Mouse (Mus musculus) MEL-GATA-1-ER (cell line): ENCODE data around the gene Fgr.
"Not testable (repeated sequence)": the region's sequence is repeated elsewhere in the genome, so short reads cannot be mapped to it uniquely, and the experiment has no call there.

Source experiments
- DNase-seq: peaks from one replicate; pipeline ENCODE4 v3.0.0-alpha.2; 2012; ENCODE audit warnings: low read depth; ENCODE audit errors: extremely low read depth

The Fgr gene

DNA sequence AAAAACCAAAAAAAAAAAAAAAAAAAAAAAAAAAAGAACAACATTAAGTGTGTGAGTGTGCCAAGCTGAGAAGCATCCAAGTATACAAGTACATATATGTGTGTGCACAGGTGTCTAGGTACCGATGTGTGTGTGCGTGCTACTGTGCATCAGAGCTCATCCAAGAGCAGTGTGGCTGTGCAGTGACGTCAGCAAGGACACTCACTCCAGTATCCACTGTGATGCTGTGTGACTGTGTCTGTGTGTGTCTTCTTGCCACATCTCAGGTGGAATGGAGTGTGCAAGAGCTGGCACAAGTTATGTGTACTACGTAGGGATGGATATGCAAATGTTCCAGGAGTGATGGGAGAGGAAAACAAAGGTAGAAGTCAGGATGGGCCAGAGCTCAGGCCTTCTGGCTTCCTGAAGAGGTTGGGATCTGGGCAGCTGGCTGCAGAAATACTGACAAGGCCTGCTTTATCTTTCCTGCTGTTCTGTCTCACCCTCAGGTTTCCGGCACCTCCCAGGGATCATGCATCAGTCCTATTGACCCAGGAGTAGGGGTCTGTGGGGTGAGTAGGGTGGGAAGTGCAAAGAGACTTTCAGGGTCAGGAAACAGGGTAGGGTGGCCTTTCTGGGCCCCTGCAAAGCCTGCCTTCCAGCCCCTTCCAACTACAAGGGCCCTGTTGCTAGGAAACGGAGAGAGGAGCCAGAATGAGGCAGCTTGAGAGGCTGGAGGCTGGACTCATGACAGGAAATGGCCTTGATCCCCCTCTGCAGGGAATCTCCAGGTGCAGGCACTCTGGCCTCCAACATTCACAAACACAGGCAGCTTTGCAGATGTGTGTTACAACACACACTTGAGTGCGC, 10.0 kb downstream of the Fgr start:
- DNase-seq, result no peak

DNA sequence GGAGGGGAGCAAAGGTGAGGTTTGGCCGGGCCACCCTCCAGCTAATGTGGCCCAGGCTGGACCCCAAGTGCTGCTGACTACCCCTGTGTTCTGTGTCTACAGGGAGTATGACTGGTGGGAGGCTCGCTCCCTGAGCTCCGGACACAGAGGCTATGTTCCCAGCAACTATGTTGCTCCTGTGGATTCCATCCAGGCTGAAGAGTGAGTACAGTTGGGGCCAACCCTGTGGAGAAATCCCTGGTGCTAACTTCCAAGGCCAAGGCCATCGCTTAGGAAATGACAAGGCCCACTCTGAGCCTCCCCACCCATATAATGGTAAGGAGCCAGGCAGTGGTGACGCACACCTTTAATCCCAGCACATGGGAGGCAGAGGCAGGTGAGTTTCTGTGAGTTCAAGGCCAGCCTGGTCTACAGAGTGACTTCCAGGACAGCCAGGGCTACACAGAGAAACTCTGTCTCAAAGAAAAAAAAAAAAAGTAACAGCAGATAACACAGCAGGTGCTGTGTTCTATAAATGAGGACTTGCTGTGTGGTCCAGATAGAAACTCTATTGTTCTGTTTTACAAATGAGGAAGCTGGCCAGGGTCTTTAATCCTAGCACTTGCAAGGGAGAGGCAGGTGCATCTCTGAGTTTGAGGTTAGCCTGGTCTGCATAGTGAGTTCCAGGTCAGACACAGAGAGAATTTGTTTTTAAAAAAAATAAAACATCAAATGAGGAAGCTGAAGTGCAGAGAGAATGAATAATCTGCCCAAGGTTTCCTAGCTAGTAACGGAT, 14.9 kb downstream of the Fgr start:
- peak; percentile 65 for DNase-seq

DNA sequence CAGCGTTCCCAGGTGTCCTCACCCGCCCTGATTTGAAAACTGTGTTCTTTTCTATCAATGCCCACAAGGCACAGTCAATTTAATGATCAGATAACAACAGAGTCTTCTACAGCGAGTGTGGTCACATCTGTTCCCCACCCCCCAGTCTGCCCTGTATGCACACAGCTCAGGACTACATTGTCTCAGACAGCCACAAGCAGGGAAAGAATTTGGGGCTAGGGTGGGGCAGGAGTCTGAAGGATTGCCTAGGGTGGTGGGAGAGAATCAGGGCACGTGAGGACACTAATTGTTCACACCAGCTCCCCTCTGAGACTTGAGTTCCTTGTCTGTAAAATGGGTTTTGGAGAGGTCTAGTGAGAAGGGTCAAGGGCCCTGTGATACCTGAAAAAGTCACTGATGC, 19.7 kb downstream of the Fgr start:
- no peak for DNase-seq

DNA sequence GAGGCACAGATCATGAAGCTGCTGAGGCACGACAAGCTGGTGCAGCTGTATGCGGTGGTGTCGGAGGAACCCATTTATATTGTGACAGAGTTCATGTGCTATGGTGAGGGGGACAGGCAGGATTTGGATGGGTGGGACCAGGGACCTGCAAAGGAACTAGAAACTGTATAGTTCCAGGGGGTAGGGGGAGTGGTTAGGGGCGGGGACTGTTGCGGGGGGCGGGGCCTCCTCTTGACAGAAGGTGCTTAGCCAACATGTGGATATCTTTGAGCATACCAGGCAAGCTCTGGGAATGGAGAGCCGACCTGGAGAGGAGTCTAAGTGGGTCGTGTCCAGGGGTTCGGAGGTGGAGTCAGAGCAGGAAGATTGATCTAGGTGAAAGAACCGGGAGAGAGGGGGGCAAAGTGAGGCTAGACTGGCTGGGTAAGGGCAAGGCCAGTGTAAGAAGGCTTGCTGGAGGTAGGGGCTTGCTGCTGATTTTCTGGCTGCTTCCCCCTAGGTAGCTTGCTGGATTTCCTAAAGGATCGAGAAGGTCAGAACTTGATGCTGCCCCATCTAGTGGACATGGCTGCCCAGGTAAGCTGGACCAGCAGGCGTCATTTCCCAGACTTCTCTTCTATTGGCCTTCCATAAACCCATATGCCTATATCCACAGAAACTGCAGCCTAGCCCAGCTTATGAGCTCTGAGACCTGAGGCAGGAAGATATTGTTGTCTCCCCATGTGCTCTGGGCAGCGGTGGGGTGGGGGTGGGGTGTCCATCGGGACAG, 23.8 kb downstream of the Fgr start:
- no peak for DNase-seq

DNA sequence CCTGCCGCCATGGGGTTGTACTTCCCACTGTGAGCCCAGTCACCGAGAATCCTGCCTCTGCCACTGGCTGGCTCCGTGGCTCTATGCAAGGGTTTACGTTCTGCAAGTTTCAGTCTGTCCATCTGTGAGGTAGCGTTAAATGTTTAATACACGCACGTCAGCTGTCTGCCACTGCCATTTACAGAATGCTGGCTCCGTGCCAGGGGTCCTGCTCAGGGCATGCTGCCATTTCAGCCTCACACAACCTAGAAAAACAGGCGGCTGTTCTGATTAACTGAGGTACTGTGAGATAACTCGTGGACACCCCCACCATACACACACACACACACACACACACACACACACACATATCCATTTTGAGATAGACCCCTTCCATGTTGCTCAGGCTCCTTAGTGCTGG, 29.0 kb downstream of the Fgr start:
- DNase-seq, result no peak

DNA sequence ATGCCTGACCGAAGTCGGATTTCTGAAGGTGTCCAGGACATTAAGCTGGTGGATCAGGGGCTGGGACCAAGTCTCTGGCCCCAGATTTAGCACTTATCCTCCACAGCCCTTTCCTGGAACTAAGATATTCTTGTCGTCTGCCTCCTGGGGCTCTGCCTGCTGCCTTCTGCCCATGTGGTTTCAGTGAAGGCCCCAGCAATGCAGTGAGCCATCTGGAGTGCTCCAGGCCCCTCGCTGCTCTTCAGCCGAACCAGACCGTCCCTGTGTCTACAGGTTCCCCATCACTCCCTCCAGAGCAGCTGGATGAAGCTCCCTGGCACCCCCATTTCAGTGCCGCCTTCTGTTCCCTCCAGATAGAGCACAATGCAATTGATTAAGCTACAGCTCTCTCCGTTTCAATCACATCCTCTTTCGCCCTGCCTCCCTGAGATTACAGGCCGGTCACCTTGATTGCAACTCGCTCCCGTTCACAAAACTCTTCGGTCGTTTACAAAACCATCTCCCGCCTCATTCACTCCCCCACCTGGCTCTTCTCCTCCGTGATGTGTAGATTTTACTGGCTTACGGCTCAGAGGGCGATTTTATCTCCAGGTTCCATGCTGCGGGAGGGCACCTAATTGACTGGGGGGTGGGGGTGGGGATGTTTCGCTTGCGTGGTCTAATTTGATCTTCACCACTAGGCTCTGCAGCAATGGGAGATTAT, 29.6 kb downstream of the Fgr start:
- DNase-seq, result no peak

DNA sequence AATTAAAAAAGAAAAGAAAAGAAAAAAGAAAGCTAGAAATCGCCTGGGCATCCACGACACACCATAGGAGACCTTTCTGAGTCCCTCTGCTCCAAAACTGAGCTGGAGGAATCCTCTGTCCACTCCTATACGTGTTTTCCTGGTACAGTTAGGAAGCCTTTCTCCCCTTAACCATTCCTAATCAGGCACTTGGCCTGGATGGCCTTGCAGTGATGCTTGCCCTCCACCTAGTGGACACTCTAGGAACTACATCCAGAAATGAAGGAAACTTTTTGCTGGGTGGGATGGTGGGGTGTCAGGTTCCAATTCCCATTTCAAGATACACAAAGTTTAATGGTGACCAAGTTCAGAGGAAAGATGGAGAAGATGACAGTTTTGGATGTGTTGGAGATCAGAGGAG, 31.3 kb downstream of the Fgr start:
- DNase-seq, result peak; percentile 57

DNA sequence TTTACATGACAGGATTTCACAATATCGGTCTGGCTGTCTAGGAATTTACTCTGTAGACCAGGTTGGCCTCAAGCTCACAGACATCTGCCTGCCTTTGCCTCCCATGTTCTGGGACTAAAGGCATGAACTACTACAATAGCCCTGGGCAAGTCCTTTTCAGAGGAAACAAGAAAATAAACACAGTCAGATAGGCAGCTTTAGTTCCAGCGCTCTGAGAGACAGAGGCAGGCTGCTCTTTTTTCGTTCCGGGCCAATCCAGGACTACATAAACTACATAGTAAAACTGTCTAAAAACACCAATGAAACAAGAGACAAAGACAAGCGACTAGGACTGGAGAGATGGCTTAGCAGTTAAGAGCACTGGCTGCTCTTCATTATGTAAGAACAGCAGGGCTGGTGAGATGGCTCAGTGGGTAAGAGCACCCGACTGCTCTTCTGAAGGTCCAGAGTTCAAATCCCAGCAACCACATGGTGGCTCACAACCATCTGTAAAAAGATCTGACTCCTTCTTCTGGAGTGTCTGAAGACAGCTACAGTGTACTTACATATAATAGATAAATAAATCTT, 32.1 kb downstream of the Fgr start:
- not testable (repeated sequence) for DNase-seq

DNA sequence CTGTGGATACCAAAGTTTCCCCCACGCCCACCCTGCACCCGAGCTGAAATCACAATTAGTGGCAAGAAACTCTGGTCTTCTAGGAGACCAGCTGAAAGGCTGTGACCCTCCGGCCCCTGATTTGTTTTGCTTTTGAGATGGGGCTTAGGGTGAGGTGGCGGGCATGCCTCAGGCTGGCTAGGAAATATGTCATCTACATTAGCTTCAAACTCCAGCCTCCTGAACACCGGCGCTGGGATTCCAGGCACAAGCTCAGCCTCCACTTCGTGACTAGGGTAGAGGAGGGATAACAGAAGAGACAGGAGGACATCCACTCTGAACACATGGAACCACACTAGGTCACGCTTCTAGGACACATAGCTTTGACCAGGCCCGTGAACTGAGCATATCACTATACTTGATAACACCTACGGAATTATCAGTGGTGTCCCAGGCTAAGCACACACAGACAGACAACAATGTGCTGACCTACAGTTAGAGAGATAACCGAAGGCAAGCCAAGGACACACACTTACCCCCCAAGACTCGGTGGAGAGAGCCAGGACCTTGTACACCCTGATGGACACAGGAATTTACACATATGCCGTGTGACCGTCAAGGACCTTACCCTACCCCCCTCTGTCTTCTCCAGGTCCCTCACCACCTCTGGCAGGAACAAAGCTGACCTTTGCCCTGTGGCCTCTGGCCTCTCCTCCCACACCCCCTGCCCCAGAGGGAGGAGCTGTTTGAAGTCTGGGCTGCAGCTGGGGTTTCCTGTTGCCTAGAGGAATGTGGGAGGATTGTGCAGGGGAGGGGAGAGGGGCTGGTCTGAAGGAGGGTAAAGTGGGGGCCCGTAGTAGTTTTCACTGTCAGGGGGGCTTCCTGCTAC, 33.9 kb downstream of the Fgr start:
- DNase-seq, result no peak

DNA sequence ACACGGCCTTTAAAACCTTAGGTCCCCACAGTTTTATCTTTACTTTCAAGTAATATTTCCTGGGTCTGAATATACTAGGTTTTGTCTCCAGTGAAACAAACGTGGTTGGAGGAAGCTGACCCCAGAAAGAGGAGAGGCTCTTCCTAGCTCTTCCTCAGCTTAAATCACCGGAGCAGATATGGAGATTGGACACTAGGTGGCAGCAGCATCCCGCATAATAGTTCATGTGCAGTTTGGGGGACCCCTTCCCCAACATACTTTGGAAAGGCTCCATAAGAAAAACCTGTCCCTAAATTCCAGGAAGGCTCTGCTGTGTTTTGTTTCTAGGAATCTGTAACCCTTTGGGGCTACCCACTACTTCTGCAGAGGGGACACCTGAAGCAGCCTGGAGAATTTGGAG, 35.2 kb downstream of the Fgr start:
- DNase-seq, result peak; percentile 30

DNA sequence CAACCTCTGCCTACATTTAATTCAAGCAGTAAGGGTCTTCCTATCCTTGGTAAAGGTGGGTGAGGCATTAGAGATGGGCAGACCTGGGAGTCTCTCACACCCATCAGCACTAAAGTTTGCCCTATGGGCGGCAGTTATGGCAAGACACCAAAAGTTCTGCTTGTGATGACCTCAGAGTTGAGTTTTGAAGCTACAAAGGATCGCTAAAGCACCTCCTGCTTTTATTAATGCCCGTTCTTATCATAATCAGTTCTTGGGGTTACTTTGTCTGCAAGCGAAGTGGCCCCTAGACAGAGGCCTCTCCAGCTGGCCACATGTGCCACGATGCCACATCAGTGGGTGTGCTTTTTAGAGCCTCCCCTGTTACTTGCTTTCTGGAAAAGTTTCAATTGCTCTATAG, 35.8 kb downstream of the Fgr start:
- no peak for DNase-seq

DNA sequence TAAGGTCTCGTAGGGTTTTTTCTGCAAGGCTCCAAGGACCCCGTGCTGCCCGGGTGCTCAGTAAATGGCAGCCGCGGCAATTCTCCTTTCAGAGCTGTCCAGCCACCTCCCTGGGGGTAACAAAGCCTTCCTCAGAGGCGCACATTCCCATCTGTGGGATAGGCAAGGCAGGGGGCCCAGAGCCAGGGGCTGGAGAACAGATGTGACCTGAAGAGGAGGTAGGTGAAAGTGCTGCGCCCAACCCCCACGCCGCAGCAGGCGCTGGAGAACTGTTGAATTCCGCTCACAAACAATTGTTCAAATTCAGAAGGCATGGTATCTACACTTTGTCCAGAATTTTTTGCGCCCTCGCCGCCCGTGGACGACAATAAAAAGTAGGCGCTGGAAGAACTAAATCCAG, 36.7 kb downstream of the Fgr start:
- no peak for DNase-seq

DNA sequence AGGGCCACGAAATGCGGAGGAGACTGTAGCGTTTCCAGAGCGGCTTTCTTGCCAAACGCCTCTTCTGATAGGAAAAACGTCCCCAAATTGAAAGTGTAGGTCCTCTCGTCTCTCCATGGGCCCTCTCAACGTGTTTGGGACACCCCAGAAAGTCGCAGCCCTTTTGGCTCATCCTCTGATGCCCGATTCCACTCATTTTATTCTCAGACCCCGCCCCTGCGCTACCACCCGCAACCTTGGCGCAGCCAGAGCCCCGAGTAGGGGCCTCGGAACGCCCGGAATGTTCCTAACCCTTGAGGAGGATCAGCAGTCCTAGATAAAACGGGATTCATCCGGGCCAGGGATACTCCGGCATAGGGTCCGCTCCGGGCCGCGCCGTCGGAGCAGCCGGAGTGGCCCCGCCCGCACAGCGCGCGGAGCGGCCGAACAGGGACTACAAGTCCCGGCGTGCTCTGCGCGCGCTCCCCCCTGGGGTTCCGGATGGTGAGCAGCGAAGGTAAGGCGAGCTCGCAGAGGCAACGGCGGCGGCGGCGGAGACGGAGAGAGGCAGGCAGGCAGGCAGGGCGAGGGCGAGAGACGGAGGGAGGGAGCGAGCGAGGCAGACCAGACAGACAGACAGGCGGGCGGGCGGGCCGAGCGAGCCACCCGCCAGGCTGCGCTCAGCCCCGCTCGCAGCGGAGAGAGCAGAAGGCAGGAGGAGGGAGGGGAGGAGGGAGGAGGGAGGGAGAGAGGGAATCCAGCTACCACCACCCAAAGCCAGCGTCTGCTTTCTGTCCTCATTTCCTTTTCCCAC, 37.3 kb downstream of the Fgr start, which contains the start of gene Ahdc1:
TSS of gene Ahdc1 (plus strand) at position 233 of the 793 bp plus-strand sequence.
- DNase-seq, result peak; percentile 62

DNA sequence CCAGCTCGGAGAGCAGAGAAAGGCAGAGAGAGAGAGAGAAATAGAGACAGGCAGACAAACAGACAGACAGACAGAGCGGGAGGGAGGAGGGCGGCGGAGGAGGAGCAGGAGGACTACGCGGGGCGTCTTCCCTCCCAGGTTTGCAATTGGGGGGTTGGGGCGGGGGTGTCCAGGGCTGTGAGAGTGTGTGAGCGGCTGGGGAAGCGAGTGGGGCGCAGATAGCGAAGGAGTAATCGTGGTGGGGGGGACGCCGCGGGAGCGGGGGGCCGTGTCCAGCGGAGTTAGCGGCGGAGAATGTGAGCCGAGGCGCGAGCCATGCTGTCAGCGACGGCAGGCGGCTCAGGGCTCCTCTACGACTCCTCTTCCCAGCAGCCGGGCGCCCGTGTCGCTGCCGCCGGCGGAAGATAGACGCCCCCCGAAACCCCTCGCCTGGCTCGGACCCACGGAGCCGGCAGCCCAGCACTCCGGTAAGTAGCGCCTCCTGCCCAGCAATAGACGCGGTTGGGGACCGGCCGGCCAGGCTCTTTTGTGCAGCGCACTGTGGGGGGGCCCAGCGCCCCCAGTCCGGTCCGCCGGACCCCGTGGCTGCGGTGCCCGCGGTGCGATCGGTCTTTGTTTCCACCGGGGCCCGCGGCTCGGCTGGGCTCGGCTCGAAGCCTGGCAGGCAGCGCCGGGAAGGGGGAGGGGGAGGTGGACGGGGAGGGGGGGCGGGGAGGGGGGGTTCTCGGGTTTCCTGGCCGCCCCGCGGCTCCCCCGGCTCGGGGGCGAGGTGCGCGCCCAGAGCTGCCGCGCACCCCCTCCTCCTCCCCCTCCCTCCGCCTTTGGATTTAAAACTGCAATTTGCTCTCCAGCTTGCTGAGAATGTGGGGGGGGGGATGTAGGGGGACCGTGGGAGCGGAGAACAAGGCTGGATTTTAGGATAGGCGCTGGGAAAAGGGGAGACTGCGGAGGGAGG, 38.2 kb downstream of the Fgr start:
- no peak for DNase-seq

DNA sequence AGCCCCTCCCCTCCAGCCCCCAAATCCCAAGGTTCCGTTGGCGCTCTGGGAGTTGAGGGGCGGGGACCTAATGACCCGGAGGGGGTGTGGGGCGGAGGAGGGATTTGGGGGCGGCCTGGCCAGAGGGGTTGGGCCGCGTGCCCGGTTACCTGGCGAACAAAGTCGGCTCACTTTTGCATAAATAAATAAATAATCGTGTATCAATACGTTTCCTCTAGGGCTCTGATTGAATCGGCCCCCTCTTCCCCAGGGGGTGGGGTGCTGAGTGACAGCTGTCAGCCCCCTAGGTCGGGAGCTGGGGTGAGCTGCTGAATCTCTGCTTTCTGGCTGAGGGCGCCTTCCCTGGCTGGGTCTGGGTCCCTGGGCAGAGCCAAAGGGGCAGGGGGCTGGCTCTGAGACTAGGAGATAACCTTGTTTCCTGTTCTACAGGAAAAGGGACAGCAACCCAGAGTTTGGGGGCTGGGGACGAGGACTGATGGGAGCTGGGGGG, 38.9 kb downstream of the Fgr start:
- no peak for DNase-seq

DNA sequence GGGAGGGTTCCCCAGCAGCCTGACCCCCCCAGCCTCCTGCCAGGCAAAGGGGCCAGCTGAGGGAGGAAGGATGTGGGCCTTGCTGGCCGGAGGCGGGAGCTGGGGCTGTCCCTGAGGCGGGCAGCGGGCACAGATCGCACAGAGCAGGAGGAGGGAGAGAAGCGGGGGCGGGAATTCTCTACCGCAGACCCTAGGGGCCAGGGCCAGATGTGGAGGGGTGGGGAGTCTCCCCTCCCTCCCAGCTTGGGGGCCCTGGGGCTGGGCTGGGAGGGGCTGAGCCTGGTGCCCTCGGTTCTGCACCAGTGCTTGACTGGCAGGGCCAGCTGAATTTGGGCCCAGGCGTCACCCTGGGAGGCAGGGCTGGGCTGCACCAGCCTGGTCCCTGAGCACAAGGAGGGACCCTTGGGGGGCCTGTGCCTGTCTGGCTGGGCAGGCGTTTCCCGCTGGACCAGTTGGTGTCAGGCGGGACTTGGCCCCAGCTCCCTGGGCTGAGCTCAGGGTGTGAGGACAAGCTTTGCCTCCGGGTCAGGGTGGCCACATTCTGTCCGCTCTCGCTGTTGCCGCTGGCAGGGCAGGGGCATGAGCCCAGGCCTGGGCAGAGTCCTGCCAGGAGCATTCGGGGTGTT, 39.5 kb downstream of the Fgr start:
- no peak for DNase-seq

DNA sequence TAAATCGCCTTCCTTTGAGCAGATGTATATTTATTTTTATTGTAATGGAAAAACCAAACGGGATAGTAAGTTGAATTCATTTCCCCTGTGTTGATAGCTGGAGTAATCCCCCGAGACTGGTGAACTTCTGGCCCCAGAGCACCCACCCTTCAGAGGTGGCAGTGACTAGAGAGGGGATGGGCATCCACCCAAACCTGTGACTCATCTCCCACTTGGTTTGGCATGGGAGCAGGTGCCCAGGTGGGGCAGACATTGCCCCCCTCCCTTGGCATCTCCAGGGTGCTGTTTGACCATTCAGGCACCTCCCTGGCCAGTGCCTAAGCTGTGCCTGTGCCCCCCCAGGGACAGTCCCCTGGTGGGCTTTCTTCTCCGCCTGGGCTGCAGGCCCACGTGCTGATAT, 40.2 kb downstream of the Fgr start:
- DNase-seq, result no peak
